Mouse (Mus musculus) intestine, postnatal 0 days (tissue): ENCODE data around the gene Tango6. TPM values are rescaled to one million over a fixed set of nuclear protein-coding genes. Genes with fewer than 3 reads are reported as not detected.

ENCODE experiments used
- ATAC-seq: fragments of 200-750 bp; cut with Nextera tagmentation; 2 replicates; pipeline ENCODE4 v1.8.0; 2017; ENCODE audit warnings: mild to moderate bottlenecking, moderate TSS enrichment, moderate library complexity
- H3K27ac ChIP-seq: fragments of 300-500 bp; sonication (generic); 2 replicates; pipeline ENCODE4 v1.5.1; 2014; ENCODE audit warnings: mild to moderate bottlenecking, low read depth, low read length, moderate library complexity
- H3K27me3 ChIP-seq: fragments of 300-500 bp; sonication (generic); replicated peaks from 2 replicates; pipeline ENCODE4 v1.6.1; 2014; ENCODE audit warnings: low read length, mixed read lengths; ENCODE audit not compliant: control insufficient read depth, insufficient read depth
- H3K36me3 ChIP-seq: fragments of 300-500 bp; sonication (generic); 2 replicates; pipeline ENCODE4 v1.6.1; 2014; ENCODE audit warnings: mild to moderate bottlenecking, moderate library complexity; ENCODE audit not compliant: control insufficient read depth, insufficient read depth
- H3K4me1 ChIP-seq: fragments of 300-500 bp; sonication (generic); replicated peaks from 2 replicates; pipeline ENCODE4 v1.6.1; 2014; ENCODE audit warnings: antibody characterized with exemption, low read length, mixed read lengths; ENCODE audit not compliant: control insufficient read depth, insufficient read depth
- H3K4me2 ChIP-seq: fragments of 300-500 bp; sonication (generic); replicated peaks from 2 replicates; pipeline ENCODE4 v1.6.1; 2014; ENCODE audit warnings: low read depth, mild to moderate bottlenecking, moderate library complexity
- H3K4me3 ChIP-seq: fragments of 300-500 bp; sonication (generic); 2 replicates; pipeline ENCODE4 v1.5.1; 2014; ENCODE audit warnings: low read depth, low read length
- H3K9ac ChIP-seq: fragments of 300-500 bp; sonication (generic); 2 replicates; pipeline ENCODE4 v1.6.1; 2014; ENCODE audit warnings: mild to moderate bottlenecking, low read depth, low read length
- H3K9me3 ChIP-seq: fragments of 300-500 bp; sonication (generic); 2 replicates; pipeline ENCODE4 v1.6.1; 2016; ENCODE audit warnings: mixed run types; ENCODE audit not compliant: control insufficient read depth
- CTCF ChIP-seq: sonication (generic); IDR thresholded peaks from 2 replicates; pipeline ENCODE4 v1.5.1; 2016; ENCODE audit warnings: low read depth, mild to moderate bottlenecking, control low read depth, antibody characterized with exemption, moderate library complexity
- WGBS: fragments of 180-500 bp; shearing (Covaris S2); extraction: QIAGEN DNeasy Blood & Tissue Kit; methylation state at CpG from one replicate; pipeline ENCODE4 v1.1.7; 2014; 5-methylcytosine and 5-hydroxymethylcytosine counted together
- polyA plus RNA-seq: library from polyadenylated mRNA; unstranded; fragments of >200 nt; fragmentation: Nextera tagmentation; extraction: Ambion mirVana; gene quantifications from 2 replicates; pipeline ENCODE4 v1.2.1, GENCODE M21; 2015

Gene Tango6
- 1.7 and 1.9 TPM in 2 replicates for polyA plus RNA-seq

DNA sequence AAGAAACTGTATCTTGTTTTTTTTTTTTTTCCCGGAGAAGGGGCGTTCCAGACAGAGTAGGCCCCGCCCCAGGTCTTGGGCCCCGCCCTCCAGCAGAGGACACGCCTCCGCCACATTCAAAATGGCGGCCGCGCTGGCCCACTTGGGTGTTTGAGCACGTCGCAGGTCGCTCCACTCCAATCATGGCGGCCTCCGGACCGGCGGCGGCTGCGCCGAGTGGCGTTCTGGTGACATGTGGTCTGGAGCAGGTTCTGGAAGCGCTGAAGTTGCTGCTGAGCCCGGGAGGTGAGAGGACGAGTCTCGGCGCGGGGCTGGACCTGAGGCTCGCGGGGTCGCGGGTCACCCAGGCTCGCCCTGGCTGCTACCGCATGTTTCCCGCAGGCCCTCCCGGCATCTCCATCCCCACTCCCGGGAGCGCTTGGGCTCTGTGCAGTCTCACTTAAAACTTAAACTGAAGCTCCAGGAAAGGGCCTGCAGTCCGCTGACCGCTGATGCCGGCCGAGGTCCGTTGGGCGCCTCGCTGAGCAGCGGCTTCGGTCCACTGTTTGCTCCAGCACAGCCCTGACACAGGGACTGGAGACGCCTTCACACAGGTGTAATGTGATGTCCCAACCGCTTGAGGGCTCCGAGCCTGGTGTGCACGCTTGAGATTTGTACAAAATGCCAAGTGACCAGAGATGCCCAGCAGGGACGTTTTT lies at the start of gene Tango6:
Tango6 (plus strand) TSS at position 98 of the 698 bp plus-strand sequence.
- WGBS: under 1% methylated on average over 50 of the region's 50 CpGs
- Histone ChIP-seq H3K4me2 (peak within 1 kb of the TSS; percentile 71), H3K36me3 (no peaks in the 10 kb centered on the region), H3K27ac (peak within 1 kb of the TSS; percentile 80), H3K9ac (peak within 1 kb of the TSS; percentile 63), H3K27me3 (no peaks in the 10 kb centered on the region), H3K9me3 (no peaks in the 10 kb centered on the region), H3K4me3 (peak within 1 kb of the TSS; percentile 63), H3K4me1 (no peaks in the 10 kb centered on the region)
- ATAC-seq: peak; percentile 97
- TF ChIP-seq CTCF: peak; percentile 85

DNA sequence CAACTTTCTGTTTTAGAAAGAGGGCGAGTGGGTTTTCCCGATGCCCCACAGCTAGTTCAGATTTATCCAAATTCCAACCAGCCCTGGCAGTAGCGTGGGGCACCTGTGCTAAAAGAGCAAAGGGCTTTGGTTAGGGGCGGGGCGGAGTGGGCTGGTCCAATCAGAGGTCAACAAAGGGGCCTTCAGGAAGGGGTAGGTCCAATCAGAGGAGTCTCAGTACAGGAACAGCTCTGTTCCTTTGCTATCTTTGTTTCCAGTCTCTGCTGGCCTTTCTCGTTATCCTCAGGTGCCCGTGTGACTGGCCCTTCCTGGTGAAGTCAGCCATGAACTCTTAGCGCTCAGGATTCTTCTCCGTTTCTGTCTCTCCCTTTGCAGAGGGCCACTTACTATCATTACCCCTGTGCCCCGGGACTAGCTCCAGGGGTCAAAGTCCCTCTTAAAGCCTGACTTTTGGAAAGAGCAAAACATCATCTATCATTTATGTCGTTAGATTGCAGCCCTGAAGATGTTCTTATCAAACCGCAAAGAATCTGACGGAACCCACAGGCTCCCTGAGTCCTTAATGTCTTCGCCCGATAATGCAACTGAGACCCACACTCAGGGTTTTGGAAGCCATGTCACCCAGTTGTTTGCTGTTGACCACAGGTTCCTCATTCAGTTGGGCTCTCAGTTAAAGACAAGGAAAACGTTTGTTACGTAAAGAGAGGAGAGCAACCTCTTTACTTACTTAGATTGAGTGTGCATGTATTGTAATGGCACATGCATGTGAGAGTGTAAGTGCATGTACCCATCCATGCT lies 49.3 kb upstream of the Tango6 start:
- ATAC-seq: peak; percentile 86
- H3K4me2 ChIP-seq: peak overlapping the region; percentile 44
- TF ChIP-seq CTCF: no peak
- no peaks in the 10 kb centered on the region for H3K36me3 ChIP-seq
- H3K27me3 ChIP-seq: no peaks in the 10 kb centered on the region
- no peak overlapping the region for H3K9ac ChIP-seq
- no peaks in the 10 kb centered on the region for H3K9me3 ChIP-seq
- 45% methylated on average over 17 of the region's 17 CpGs for WGBS
- H3K4me3 ChIP-seq: no peak overlapping the region
- H3K4me1 ChIP-seq: 0 out of 2 replicates have a peak, but pooled peaks cover 5% of the 10 kb centered on the region
- H3K27ac ChIP-seq: peak overlapping the region; percentile 50; the same call in 1 of the 2 replicates

DNA sequence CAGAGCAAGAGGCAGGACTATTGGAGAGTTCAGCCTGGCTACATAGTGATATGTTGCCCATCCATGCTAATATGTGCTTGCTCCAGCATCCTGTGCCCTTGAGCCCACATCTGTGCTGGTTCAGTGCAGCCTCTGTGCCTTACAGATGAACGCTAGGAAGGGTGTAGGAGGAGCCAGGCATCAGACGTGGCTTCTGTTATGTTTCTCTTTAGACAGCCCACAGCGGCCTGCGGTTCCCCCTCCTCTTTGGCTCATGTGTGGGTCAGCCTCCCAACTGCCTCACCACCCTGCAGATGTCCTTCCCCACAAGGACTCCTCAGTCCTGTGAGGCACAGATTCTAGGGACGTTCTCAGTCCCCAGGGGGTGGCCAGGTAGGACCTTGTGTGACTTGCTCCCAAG lies 47.6 kb upstream of the Tango6 start:
- ATAC-seq: no peak

DNA sequence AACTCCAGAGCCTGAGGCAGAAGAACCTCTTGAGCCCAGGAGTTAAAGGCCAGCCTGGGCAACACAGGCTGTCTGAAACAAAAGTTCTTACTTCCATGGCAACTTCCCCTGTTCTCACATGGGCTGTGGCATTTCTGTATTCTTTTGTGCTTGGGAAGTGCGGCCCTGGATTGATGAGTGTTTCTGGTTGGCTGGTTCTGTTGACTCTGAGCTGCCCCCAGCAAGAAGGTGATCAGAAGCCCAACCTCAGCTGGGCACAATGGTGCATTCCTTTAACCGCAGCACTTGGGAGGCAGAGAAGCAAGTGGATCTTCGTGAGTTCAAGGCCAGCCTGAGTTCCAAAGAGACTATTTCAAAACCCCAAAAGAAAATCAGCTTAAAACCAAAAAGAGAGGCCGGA lies 45.4 kb upstream of the Tango6 start:
- no peak for ATAC-seq
- H3K4me3 ChIP-seq: no peak overlapping the region
- H3K9ac ChIP-seq: no peak overlapping the region
- no peak overlapping the region for H3K27ac ChIP-seq
- no peaks in the 10 kb centered on the region for H3K9me3 ChIP-seq
- H3K27me3 ChIP-seq: no peaks in the 10 kb centered on the region
- no peaks in the 10 kb centered on the region for H3K36me3 ChIP-seq
- no peak overlapping the region for H3K4me2 ChIP-seq
- H3K4me1 ChIP-seq: 0 out of 2 replicates have a peak, but pooled peaks cover 5% of the 10 kb centered on the region
- TF ChIP-seq CTCF: no peak
- WGBS: 78% methylated on average over 4 of the region's 4 CpGs

More for the DNA sequence above, 47.6 kb upstream of the Tango6 start:
- Histone ChIP-seq H3K9me3 (no peaks in the 10 kb centered on the region), H3K4me1 (0 out of 2 replicates have a peak, but pooled peaks cover 5% of the 10 kb centered on the region), H3K9ac (no peak overlapping the region), H3K4me3 (no peak overlapping the region), H3K27ac (no peak overlapping the region), H3K4me2 (no peak overlapping the region), H3K36me3 (no peaks in the 10 kb centered on the region), H3K27me3 (no peaks in the 10 kb centered on the region)
- TF ChIP-seq CTCF: no peak
- 26% methylated on average over 5 of the region's 5 CpGs for WGBS

DNA sequence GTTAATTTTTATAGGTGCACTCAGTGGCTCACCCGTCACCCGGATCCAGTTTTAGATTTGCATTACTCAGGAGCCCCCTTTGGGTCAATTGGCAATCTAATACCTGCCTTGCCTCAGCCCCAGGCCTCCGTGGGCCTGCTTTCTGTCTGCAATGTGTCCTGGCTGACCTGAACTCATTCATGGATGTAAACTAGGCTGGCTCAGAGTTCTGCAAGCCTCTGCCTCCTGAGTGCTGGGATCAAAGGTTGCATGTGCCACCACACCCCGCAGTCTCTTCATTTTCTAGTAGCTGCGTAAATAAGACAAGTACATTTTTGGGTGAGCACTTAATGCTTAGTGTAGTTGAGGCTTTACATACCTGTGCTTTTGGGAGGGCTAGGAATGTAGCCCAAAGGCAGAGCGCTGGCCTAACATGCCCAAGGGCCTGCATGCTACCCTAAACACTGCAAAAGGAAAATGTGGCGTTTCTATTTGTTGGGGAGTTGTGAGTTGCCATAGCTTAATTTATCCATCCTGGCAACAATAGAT lies 44.0 kb upstream of the Tango6 start:
- no peak for TF ChIP-seq CTCF
- ATAC-seq: peak; percentile 40; the same call in 1 of the 2 replicates
- H3K9me3 ChIP-seq: no peaks in the 10 kb centered on the region
- 0 out of 2 replicates have a peak, but pooled peaks cover 4% of the 10 kb centered on the region for H3K4me1 ChIP-seq
- WGBS: 61% methylated on average over 7 of the region's 7 CpGs
- no peak overlapping the region for H3K9ac ChIP-seq
- no peaks in the 10 kb centered on the region for H3K36me3 ChIP-seq
- no peak overlapping the region for H3K27ac ChIP-seq
- no peak overlapping the region for H3K4me2 ChIP-seq
- no peak overlapping the region for H3K4me3 ChIP-seq
- H3K27me3 ChIP-seq: no peaks in the 10 kb centered on the region

DNA sequence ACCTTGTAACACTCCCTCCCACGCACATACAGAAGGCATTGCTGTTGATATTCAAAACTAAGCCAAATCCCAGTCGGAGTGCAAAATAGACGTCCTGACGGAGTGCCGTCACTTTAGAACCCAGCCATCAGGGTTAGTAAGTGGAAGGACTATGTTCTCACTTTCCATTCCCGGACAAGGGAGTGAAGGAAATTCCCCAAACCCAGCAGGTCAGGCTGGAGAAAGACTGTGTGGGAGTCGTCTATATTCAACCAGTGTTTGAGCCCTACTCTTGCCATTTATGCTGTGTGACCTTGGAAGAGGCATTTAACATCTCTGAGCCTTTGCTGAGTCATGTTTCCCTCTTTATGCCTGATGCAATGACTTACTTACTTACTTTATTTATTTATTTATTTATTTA lies 42.7 kb upstream of the Tango6 start:
- no peaks in the 10 kb centered on the region for H3K4me1 ChIP-seq
- no peak for ATAC-seq
- H3K27ac ChIP-seq: no peak overlapping the region
- no peak overlapping the region for H3K4me3 ChIP-seq
- no peak overlapping the region for H3K4me2 ChIP-seq
- no peaks in the 10 kb centered on the region for H3K9me3 ChIP-seq
- no peaks in the 10 kb centered on the region for H3K27me3 ChIP-seq
- WGBS: 76% methylated on average over 7 of the region's 7 CpGs
- no peaks in the 10 kb centered on the region for H3K36me3 ChIP-seq
- TF ChIP-seq CTCF: no peak
- no peak overlapping the region for H3K9ac ChIP-seq
